Mouse (Mus musculus) limb, embryonic 13.5 days (tissue): ENCODE results near the gene Sucla2. TPM values are rescaled to one million over a fixed set of nuclear protein-coding genes. Genes with fewer than 3 reads are reported as not detected.
"Not testable (repeated sequence)": the region's sequence is repeated elsewhere in the genome, so short reads cannot be mapped to it uniquely, and the experiment has no call there.

Experiments used
- ATAC-seq: fragments of 200-750 bp; cut with Nextera tagmentation; 2 replicates; pipeline ENCODE4 v1.8.0; 2017; ENCODE audit warnings: low read depth, moderate number of reproducible peaks, moderate TSS enrichment; ENCODE audit not compliant: low FRiP score
- H3K27ac ChIP-seq: fragments of 300-500 bp; sonication (generic); 2 replicates; pipeline ENCODE4 v1.5.1; 2015; ENCODE audit warnings: inconsistent platforms, mild to moderate bottlenecking, moderate library complexity
- H3K27me3 ChIP-seq: fragments of 300-500 bp; sonication (generic); 2 replicates; pipeline ENCODE4 v1.6.1; 2015; ENCODE audit warnings: mild to moderate bottlenecking, inconsistent platforms
- H3K36me3 ChIP-seq: fragments of 300-500 bp; sonication (generic); 2 replicates; pipeline ENCODE4 v1.6.1; 2015; ENCODE audit warnings: inconsistent platforms, mild to moderate bottlenecking, moderate library complexity
- H3K4me1 ChIP-seq: fragments of 300-500 bp; sonication (generic); 2 replicates; pipeline ENCODE4 v1.6.1; 2015; ENCODE audit warnings: inconsistent platforms
- H3K4me2 ChIP-seq: fragments of 300-500 bp; sonication (generic); replicated peaks from 2 replicates; pipeline ENCODE4 v1.6.1; 2015; ENCODE audit warnings: inconsistent platforms, mild to moderate bottlenecking, moderate library complexity
- H3K4me3 ChIP-seq: fragments of 300-500 bp; sonication (generic); 2 replicates; pipeline ENCODE4 v1.5.1; 2015; ENCODE audit warnings: moderate library complexity, mild to moderate bottlenecking, inconsistent platforms
- H3K9ac ChIP-seq: fragments of 300-500 bp; sonication (generic); 2 replicates; pipeline ENCODE4 v1.6.1; 2015; ENCODE audit warnings: mild to moderate bottlenecking, inconsistent platforms
- H3K9me3 ChIP-seq: fragments of 300-500 bp; sonication (generic); 2 replicates; pipeline ENCODE4 v1.6.1; 2016; ENCODE audit warnings: inconsistent platforms
- WGBS: fragments of 180-500 bp; shearing (Covaris S2); methylation state at CpG from one replicate; pipeline ENCODE4 v1.1.7; 2015; 5-methylcytosine and 5-hydroxymethylcytosine counted together
- polyA plus RNA-seq: library from polyadenylated mRNA; unstranded; fragments of >200 nt; fragmentation: Nextera tagmentation; extraction: Ambion mirVana; gene quantifications from 2 replicates; pipeline ENCODE4 v1.2.1, GENCODE M21; 2015

Sucla2 gene
- polyA plus RNA-seq, 1 experiment from 2014 or later: 106 TPM

GRCm38 (mm10) chr14:73533755-73534465 lies 8.8 kb downstream of the Sucla2 start:
- H3K27me3 ChIP-seq: 0 out of 2 replicates have a peak, but pooled peaks cover 3% of the 10 kb centered on the region
- H3K36me3 ChIP-seq: no peaks in the 10 kb centered on the region
- ATAC-seq: no peak
- WGBS: 67% methylated on average over 6 of the region's 6 CpGs
- no peak overlapping the region for H3K4me3 ChIP-seq
- no peaks in the 10 kb centered on the region for H3K9me3 ChIP-seq
- H3K27ac ChIP-seq: no peak overlapping the region
- no peak overlapping the region for H3K4me2 ChIP-seq
- no peaks in the 10 kb centered on the region for H3K4me1 ChIP-seq
- no peak overlapping the region for H3K9ac ChIP-seq

GRCm38 (mm10) chr14:73535641-73536040 lies 10.5 kb downstream of the Sucla2 start:
- Histone ChIP-seq H3K27me3 (0 out of 2 replicates have a peak, but pooled peaks cover 3% of the 10 kb centered on the region), H3K9ac (no peak overlapping the region), H3K36me3 (no peaks in the 10 kb centered on the region), H3K4me2 (no peak overlapping the region), H3K4me1 (no peaks in the 10 kb centered on the region), H3K9me3 (no peaks in the 10 kb centered on the region), H3K4me3 (no peak overlapping the region), H3K27ac (no peak overlapping the region)
- whole genome bisulfite sequencing: 87% methylated on average over 2 of the region's 2 CpGs
- ATAC-seq: no peak

DNA sequence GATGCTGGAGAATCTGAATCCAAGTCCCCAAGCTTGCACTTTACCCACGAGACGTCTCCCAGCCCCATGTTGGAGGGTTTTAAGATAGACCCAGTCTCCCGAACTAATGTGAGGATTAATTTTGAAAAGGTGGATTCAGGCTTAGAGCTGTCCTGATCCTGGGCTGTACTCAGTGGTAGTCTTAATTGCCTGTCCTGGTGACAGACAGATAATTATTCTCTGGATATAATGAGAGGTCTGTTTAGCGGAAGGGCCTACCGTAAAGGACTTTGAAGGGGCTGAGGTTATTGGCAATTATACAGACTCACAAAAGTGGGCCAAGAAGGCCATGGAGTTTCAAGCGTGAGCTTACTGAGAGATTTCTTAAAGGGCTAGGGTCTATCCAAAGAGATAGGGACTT lies 18.7 kb downstream of the Sucla2 start:
- Histone ChIP-seq H3K4me3 (no peak overlapping the region), H3K36me3 (no peaks in the 10 kb centered on the region), H3K4me2 (no peak overlapping the region), H3K9ac (no peak overlapping the region), H3K4me1 (no peaks in the 10 kb centered on the region), H3K9me3 (no peaks in the 10 kb centered on the region), H3K27ac (no peak overlapping the region), H3K27me3 (no peaks in the 10 kb centered on the region)
- 46% methylated on average over 6 of the region's 6 CpGs for WGBS
- no peak for ATAC-seq

DNA sequence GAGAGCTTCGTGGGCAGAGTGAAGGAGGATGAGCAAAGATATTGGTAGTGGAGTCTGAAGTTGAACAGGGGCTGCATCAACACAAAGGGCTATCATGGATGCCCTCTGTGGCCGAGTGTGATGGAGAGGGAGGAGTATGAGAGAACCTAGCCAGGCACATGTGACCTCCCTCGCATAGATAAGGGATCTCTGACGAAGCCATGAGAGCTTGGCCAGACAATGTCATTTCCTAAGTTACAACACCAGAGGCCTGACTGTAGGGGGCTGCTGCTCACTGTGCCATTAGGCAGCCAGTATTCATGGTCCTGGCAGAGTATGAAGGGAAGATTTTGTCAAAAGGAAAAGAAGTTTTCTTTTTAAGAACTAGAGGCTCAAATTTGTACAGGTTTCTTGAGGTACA lies 21.9 kb downstream of the Sucla2 start:
- no peaks in the 10 kb centered on the region for H3K9me3 ChIP-seq
- no peak overlapping the region for H3K4me3 ChIP-seq

DNA sequence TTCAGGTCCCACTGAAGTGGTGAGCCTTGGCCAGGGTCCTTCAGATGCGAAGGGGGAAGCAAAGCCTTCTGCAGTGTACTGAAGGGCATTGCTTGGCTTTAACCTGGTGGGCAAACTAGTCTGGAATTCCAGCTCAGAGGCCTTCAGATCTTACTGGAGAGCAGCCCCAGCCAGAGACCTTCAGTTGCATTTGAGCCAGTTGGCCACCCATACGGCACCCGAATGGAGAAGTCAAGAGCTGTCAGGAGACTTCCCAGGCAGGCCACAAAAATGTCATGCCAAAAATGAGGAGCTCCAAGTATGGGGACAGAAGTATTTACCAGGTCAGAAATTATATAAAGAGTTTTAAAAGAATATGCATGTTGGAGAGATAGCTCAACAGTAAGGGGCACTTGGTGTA lies 22.9 kb downstream of the Sucla2 start, which contains the start of gene Nudt15:
Gene Nudt15, minus strand, starts transcription at position 192 of the 400 bp plus-strand sequence.
- no peak within 1 kb of the TSS for H3K27ac ChIP-seq
- H3K4me2 ChIP-seq: no peak within 1 kb of the TSS
- WGBS: 88% methylated on average over 3 of the region's 3 CpGs
- H3K4me3 ChIP-seq: no peak within 1 kb of the TSS
- H3K4me1 ChIP-seq: no peaks in the 10 kb centered on the region
- no peak for ATAC-seq
- no peaks in the 10 kb centered on the region for H3K9me3 ChIP-seq
- H3K36me3 ChIP-seq: no peaks in the 10 kb centered on the region
- H3K9ac ChIP-seq: no peak within 1 kb of the TSS
- no peaks in the 10 kb centered on the region for H3K27me3 ChIP-seq

More for the DNA sequence above, 21.9 kb downstream of the Sucla2 start:
- Histone ChIP-seq H3K36me3 (no peaks in the 10 kb centered on the region), H3K4me2 (no peak overlapping the region), H3K27ac (no peak overlapping the region), H3K9ac (no peak overlapping the region), H3K4me1 (no peaks in the 10 kb centered on the region), H3K27me3 (no peaks in the 10 kb centered on the region)
- 62% methylated on average over 4 of the region's 4 CpGs for WGBS
- ATAC-seq: no peak

GRCm38 (mm10) chr14:73550291-73550690 lies 25.2 kb downstream of the Sucla2 start:
- H3K9ac ChIP-seq: no peak overlapping the region
- H3K27me3 ChIP-seq: no peaks in the 10 kb centered on the region
- WGBS: 40% methylated on average over 3 of the region's 3 CpGs
- no peak overlapping the region for H3K27ac ChIP-seq
- ATAC-seq: no peak
- no peak overlapping the region for H3K4me2 ChIP-seq
- peaks cover 13% of the 10 kb centered on the region for H3K4me1 ChIP-seq
- no peaks in the 10 kb centered on the region for H3K36me3 ChIP-seq
- H3K4me3 ChIP-seq: no peak overlapping the region
- no peaks in the 10 kb centered on the region for H3K9me3 ChIP-seq

GRCm38 (mm10) chr14:73550732-73551131 lies 25.6 kb downstream of the Sucla2 start:
- Histone ChIP-seq H3K27me3 (no peaks in the 10 kb centered on the region), H3K4me3 (no peak overlapping the region), H3K27ac (no peak overlapping the region), H3K9me3 (no peaks in the 10 kb centered on the region), H3K4me2 (no peak overlapping the region), H3K4me1 (peaks cover 13% of the 10 kb centered on the region), H3K36me3 (no peaks in the 10 kb centered on the region), H3K9ac (no peak overlapping the region)
- WGBS: 57% methylated on average over 8 of the region's 8 CpGs
- ATAC-seq: no peak

GRCm38 (mm10) chr14:73551164-73551563 lies 26.0 kb downstream of the Sucla2 start:
- H3K27me3 ChIP-seq: no peaks in the 10 kb centered on the region
- no peak overlapping the region for H3K4me3 ChIP-seq
- no peak overlapping the region for H3K27ac ChIP-seq
- peaks cover 13% of the 10 kb centered on the region for H3K4me1 ChIP-seq
- WGBS: 78% methylated on average over 6 of the region's 6 CpGs
- no peak overlapping the region for H3K9ac ChIP-seq
- no peak for ATAC-seq
- no peaks in the 10 kb centered on the region for H3K9me3 ChIP-seq
- peaks cover 3% of the 10 kb centered on the region for H3K36me3 ChIP-seq
- no peak overlapping the region for H3K4me2 ChIP-seq

- 4% methylated on average over 61 of the region's 61 CpGs for WGBS
- no peaks in the 10 kb centered on the region for H3K27me3 ChIP-seq
- H3K36me3 ChIP-seq: peaks cover 14% of the 10 kb centered on the region
- H3K9ac ChIP-seq: peak overlapping the region; percentile 98
- H3K9me3 ChIP-seq: no peaks in the 10 kb centered on the region
- H3K4me3 ChIP-seq: peak overlapping the region; percentile 100
- H3K4me2 ChIP-seq: peak overlapping the region; percentile 84
- H3K27ac ChIP-seq: peak overlapping the region; percentile 67
- ATAC-seq: peak; percentile 96
- peaks cover 13% of the 10 kb centered on the region for H3K4me1 ChIP-seq
Measured at GRCm38 (mm10) chr14:73552341-73553121, 27.4 kb downstream of the Sucla2 start.

- Histone ChIP-seq H3K27me3 (no peaks in the 10 kb centered on the region), H3K27ac (peak overlapping the region; percentile 67), H3K9ac (peak overlapping the region; percentile 98), H3K36me3 (peaks cover 15% of the 10 kb centered on the region), H3K4me3 (peak overlapping the region; percentile 100), H3K4me2 (peak overlapping the region; percentile 84), H3K4me1 (peaks cover 13% of the 10 kb centered on the region), H3K9me3 (no peaks in the 10 kb centered on the region)
- WGBS: under 1% methylated on average over 10 of the region's 10 CpGs
- no peak for ATAC-seq
Measured at GRCm38 (mm10) chr14:73553122-73553696, 28.1 kb downstream of the Sucla2 start.

DNA sequence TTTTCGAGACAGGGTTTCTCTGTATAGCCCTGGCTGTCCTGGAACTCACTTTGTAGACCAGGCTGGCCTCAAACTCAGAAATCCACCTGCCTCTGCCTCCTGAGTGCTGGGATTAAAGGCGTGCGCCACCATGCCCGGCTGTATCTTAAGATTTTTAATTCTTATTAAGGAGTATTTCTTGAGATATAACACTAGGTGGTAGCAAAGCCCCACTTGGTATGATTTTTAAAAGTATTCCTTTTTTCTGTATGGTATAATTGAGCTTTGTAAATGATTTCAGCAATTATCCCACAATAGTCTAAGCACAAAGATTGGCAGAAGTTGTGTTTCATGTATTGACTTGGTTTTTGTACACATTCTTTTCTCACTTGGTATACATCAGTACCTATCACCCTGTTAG lies 44.7 kb downstream of the Sucla2 start:
- not testable (repeated sequence) for H3K4me3 ChIP-seq, H3K27ac ChIP-seq, H3K4me1 ChIP-seq, H3K9ac ChIP-seq, ATAC-seq, H3K4me2 ChIP-seq, H3K9me3 ChIP-seq, H3K27me3 ChIP-seq
- 86% methylated on average over 4 of the region's 4 CpGs for WGBS
- H3K36me3 ChIP-seq: peaks cover 30% of the 10 kb centered on the region

- no peaks in the 10 kb centered on the region for H3K9me3 ChIP-seq
Measured at GRCm38 (mm10) chr14:73571143-73571542, 46.0 kb downstream of the Sucla2 start.

More at GRCm38 (mm10) chr14:73571143-73571542, 46.0 kb downstream of the Sucla2 start:
- H3K4me2 ChIP-seq: no peak overlapping the region
- no peak overlapping the region for H3K4me3 ChIP-seq
- ATAC-seq: no peak
- 90% methylated on average over 4 of the region's 4 CpGs for WGBS
- H3K27me3 ChIP-seq: no peaks in the 10 kb centered on the region
- peaks cover 43% of the 10 kb centered on the region for H3K36me3 ChIP-seq
- no peak overlapping the region for H3K27ac ChIP-seq
- H3K4me1 ChIP-seq: no peaks in the 10 kb centered on the region
- H3K9ac ChIP-seq: no peak overlapping the region
